Mouse (Mus musculus): Measurements from ENCODE around the gene 5530401A14Rik. TPM values are rescaled to one million over a fixed set of nuclear protein-coding genes. Genes with fewer than 3 reads are reported as not detected.

The 5530401A14Rik gene
- under 1 TPM; 0.12 to 0.32 TPM for total RNA-seq (2021)

DNA sequence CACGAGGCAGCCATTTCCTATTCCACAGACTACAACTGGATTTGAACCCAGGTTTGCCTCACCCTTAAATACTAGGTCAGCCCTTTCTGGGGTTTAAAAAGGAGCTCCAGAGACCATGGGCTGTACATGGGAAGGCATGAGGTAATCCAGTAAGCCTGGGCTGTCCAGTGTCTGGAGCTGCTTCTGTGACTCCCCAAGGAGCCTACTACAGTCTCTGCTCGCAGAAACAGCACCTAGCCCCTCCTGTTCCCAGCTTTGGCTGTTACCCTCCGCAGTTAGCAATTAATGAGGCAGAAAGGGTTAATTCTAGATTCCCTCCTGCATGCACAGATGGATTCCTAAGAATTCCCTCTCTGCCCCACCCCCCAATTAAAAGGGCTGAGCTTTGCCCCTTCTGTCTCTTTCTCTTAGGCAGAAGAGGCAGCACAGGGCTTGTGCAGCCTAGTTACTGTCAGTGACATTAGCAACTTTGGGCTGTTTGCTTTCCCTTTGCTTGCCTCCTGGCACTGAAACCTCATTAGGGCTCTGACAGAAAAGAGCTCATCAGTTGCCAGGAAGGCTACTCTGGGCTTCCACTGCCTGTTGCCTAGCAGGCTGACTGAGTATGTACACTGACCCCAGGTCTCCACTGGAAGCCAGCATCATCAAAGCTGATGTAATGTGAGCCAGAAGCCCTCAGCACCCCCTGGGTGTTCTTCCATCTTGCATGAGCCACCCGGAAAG is at the start of gene 5530401A14Rik:
TSS of gene 5530401A14Rik (plus strand) at position 424 of the 723 bp plus-strand sequence.
- intact Hi-C loops (cut with DNase I): no loop called here
- peak; percentile 59 for DNase-seq

DNA sequence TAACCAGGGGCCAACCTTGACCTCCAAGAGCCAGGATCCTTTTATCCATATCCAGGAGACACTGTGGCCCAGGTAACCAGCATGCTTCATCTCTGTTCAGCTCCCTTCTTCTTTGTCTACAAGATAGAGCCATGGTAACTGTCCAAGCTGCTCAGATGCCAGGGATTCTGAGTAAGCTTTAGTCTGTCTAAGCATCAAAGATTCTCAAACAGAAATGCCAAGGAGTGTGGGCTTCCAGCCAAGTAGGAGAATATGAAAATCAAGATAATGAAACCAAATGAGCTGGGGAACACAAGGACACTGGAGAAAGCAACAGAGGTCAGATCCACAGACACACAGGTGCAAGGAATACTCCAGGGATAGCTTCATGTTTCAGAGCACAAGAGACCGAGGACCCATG is 45.7 kb upstream of the 5530401A14Rik start:
- intact Hi-C loops (cut with DNase I): no loop called here
- DNase-seq: no peak

DNA sequence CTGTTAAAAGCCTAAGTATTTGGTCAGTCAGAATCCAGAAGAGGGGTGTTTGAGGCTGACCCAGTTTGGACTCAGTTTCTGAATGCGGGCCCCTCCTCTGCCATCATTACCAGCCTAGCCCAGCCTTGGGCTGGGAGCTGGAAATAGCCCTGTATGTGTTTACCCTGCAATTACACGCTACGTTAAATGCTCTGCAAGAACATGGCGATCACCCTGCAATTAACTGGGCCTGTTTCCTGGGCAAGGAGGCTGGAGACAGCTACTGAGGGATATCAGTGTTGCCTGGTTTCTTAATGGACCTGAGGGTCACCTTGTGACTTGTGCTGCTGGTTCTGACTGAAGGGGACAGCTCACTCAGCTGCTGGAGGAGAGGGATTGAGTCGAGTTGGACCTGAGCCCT is 43.9 kb upstream of the 5530401A14Rik start:
- no peak for DNase-seq
- intact Hi-C loops (cut with DNase I): no loop called here

DNA sequence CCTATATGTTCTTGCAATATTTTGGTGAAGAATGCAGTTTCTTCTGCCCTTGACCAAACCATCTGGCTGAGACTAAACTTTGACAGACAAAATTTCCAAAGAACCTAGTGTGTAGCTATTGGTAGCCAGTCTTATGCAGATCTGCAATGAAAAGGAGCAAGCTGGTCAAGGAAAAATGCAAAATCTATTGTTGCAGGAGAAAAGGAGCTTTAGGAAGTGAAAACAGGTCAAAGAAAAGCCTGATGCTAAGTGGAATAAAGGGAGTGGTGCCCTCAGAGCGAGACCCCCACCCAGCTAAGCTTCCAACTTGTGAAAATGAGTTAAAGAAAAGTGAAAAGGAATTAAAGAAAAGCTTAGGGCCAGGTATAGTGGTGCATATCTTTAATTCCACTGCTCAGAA is 28.1 kb upstream of the 5530401A14Rik start:
- DNase-seq: no peak
- intact Hi-C loops (cut with DNase I): no loop called here

DNA sequence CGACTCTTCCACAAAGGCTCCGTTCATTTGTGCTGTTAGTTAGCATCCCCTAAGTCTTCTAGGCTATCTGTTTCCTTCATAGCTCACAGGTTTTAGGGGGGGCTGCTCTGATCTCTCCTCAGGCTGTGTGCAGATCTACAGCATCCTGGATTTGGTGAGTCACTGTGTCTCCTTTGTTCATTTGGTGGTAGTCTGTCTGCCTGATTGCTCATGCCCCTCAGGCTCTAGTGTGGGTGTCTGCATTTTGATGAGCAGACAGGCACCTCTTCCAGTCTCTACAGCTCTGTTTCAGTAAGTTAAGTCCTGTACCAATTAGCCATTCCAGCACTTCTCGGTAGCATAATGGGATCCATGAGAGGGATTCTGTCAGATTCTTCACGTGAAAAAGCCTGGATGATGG is 22.0 kb upstream of the 5530401A14Rik start:
- DNase-seq: no peak
- intact Hi-C loops (cut with DNase I): no loop called here

DNA sequence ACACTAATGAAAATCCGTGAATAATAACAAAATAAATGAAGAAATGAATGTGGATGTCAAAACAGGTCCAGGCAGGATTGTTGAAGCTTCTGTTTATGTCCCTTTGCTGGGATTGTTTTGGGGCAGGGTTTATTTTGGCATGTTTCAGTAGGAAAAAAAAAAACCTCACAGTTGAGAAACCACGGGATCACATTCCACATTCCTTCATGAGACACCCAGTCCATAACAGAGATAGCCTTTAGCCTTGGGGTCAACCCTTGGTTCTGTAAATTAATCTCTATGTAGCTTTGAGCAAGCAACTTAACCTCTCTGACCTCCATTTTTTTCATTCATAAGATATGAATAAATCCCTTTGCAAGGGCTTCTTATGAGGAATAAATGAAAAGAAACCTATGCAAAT is 19.5 kb upstream of the 5530401A14Rik start:
- intact Hi-C loops (cut with DNase I): no loop called here
- no peak for DNase-seq

DNA sequence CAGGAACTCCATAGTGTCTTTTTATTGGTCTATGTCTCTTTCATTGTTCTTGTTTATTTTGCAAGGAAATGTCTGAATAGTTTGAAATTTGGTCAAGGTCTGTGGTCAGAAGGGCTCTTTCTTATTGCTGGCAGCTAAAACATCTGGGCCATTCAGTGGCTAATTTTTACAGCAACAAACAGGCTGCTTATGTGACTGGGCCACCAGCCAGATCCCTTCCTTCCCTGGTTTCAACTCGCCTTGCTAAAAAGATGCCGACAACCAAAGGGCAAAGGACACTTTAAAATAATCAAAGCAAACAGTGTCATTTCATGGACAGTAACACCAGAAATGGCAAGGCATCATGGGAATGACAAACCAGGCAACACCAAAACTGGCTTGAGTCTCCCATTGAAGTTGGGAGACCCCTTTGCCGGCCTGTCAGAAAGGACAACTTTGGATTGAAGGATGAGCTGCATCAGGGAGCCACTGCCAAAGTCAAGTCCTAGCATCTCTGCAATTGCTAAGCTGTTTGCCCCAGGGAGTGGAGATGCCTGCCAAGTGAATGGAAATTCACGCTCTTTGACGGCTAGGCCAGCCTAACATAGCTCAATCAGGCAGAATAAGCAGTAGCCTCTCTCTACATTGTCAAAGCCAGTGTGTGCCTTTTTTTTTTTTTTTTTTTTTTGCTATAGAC is 15.3 kb upstream of the 5530401A14Rik start:
- peak; percentile 86 for DNase-seq

DNA sequence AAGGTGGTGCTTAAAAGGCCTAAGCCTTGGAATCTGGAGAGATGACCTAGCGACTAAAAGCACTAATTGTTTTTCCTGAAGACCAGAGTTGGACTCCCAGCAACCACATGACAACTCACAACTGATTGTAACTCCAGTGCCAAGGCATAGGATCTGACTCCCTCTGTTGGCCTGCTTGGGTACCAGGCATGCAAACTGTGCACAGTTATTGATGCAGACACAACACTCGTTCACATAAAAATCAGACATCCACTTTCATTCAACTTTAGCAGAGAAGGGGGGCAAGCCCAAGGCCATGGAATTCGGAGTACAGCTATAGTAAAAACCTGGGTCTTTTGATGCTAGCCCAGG is 14.8 kb upstream of the 5530401A14Rik start:
- intact Hi-C loops (cut with DNase I): no loop called here
- DNase-seq: peak; percentile 15

More for the DNA sequence above, 15.3 kb upstream of the 5530401A14Rik start:
- intact Hi-C loops (cut with DNase I): no loop called here

DNA sequence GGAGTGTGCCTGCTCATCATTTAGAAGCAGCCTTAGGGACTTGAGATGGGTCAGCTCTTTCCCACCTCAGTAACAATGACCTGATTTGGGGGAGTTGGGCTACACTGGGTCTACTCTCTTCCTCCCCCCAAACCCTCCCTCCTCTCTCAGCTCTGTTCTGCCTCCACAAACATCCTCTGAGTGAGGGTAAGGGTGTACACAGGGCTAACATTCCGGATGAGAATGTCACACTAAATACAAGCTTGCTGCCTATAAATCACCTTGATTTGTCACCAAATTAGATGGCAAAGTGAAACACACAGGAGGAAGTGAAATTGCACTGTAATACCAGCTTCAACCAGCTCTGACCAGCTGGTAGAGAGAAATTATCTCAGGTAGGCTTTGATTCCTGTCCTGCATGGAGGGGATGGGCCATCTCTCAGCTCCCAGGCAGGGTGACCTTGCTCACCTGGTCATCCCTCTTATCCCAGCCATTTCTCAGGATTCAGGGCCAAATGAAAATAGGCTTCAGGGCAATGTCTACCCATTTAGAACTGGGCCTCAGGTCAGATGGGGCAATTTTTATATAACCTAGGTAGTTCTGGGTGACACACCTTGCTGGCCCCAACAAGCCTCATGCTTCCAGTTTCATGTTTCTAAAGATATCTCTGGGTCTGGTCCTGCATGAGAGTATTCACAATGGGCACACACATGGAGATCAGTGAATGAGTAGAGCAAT is 12.5 kb upstream of the 5530401A14Rik start:
- intact Hi-C loops (cut with DNase I): no loop called here
- no peak for DNase-seq

DNA sequence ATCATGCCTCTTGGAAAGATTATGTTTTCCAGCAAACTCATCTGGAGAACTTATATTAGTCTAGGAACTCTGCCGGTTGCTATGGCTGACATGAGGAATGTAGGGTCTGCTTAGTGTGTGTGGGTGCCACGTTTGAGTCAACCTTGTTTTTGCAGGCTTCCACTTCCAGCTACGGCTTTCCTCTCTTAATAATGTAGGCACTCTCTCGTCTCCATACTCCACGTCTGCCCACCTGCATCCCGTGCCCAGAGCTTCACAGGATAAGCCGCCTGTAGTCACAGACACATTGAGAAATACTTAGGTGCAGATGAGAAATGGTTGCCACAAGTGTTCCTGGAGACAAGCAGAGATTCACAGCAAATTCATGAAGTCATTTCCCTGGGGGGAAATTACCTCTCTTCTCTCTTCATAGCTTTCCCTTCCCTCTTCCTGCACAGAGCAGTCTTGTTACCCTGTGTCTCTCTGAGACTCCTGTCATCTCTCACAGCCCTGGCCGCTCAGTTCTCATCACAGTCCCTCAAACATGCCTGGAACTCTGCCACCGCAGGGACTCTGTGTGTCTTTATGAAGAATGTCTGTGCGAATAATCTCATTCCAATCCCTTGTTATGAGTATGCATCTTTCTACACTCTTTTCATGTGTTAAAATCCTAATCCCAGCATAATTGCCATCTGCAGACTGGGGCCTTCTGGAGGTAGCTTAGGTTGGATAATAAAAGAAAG is 5.3 kb downstream of the 5530401A14Rik start:
- intact Hi-C loops (cut with DNase I): no loop called here
- no peak for DNase-seq

DNA sequence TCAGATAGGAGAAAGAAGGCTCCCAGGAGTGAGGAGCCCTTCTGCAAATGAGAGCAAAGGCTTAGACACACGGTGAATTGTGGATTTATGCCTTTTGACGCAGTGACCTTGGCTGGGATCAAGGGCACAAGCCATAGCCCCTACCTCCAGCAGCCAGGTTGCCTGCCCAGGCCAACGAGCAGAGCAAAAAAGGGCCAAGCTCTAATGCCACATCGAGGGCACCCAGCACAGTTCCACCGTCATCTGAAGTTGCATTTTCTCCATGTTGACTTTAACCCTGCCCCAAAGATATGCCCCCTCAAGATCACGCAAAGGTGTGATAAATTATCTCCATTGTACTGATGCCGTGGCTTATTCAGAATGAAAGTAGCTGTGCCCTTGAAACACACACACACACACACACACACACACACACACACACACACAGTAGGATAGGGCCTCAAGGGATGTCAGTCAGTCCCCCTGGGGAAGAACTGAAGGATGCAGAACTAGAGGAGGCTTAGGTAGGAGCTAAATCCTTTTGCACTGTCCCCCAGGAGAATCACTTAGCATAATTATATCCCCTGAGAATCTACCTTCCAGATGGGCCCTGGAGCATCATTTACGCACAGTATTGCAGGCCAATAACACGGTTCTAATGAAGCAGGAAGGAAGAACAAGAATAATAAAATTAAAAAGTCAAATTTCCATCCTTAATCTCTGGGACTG is 11.2 kb downstream of the 5530401A14Rik start:
- intact Hi-C loops (cut with DNase I): no loop called here
- no peak for DNase-seq

DNA sequence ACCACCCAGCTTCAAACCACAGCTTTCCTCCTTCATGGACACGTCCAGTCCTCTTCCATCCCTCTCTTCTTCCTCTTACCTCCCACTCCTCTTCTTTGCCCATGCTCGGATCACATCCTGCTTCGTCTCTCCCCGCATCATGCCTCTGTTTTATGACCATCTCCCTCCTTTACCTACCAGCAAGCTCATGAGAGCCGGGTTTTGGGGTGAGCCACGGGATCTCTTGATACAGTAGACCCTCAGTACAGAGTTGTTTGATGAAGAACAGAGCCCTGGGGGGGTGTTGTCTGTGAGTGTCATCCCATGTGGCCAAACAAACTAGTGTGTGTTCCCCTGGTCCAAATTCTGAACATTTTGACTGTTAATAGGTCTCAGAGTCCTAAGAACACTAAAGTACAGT is 36.0 kb downstream of the 5530401A14Rik start:
- intact Hi-C loops (cut with DNase I): no loop called here
- no peak for DNase-seq

DNA sequence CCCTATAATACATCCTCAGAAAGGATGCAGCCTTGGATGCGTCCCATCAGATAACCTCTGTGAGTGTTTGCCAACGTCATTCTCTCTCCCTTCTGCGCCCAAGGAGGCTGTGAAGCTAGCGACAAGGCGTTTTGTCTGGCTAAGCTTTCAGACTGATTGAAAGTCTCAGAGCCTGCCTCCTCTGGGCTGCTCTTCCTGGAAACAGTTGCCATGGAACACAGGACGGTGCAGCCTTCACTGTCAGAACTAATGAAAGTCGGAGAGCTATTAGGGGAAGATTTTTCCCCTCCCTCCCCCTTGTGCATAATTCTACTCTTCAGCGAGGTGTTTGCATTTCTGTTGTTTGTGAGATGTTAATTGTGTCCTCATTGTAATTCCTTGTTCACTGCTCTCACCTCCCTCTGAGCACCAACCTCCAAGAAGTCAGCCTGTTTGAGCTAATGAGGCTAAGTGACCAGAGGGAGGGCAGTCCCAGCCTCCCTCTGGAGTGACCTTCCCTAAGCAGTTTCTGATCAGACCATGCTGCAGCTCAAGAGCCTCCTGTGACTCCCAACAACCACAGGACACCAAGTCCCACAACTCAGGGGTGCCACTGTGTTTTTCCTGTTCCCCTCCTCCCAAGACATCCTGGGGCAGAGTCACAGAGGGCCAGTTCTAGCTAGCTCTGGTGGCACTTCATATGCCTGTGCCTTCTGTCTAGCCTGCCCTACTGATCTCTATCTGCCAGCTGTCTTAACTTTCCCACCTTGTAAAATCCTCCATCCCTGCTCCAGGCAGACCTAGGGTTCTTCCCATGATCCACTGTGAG is 37.3 kb downstream of the 5530401A14Rik start:
- intact Hi-C loops (cut with DNase I): no loop called here
- DNase-seq: no peak

DNA sequence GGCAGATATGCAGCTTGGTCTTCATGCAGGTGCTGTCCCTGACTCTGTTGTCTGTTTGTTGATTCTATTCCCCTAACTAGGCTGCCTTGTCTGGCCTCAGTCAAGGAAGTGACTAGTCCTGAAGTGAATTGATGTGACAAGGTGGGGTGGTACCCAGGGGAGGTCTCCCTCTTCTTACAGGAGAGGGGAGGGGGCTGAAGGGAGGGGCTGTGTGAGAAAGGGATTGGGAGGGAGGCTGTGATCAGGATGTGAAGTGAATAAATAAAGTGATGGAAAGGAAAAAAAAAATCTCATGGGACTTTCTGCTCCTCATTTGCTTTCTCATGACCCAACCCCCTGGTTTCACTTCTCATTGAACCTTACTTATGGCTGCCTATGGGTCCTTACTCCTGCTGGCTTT is 41.8 kb downstream of the 5530401A14Rik start:
- no peak for DNase-seq
- intact Hi-C loops (cut with DNase I): no loop called here

DNA sequence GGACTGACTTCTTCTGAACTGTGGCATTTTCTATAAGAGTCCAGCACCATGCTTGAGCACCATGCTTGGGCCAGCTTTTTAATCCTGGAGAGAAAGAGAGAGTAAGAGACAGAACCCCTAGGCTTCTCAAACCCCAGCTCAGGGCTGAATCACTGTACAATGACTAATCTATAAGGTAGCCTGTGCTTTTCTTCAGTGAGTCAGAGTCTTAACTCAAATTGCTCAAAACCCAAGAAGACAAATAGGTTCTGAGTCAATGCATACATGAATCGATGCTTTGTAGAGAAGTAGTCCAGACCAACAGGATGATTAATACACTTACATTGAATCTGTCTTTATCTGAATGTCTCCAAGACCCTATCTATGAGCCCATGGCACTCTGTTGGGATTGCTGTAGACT is 48.3 kb downstream of the 5530401A14Rik start:
- intact Hi-C loops (cut with DNase I): no loop called here
- DNase-seq: no peak

DNA sequence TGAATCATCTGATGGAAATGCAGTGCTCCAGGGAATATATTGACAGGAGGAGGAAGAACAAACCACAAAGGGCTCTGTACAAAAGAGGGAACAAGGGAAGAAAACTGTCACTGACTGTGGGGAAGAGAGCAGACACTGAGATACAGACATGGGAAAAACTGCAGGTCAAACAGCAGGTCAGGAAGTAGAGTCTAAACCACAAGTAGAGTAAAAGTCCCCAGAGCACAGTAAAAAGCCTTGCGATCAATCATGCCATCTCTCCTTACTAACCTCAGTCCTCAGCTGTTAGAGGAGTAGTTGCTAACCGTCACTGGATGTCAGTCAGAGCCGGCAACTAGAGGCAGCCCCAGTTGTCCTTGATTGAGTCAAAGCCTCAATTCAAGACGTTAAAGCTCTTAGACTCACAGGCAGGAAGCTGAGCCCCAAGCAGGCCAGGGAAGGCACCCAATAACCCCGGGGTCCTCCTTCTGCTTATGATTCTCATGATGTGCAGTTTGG is 49.0 kb downstream of the 5530401A14Rik start:
- DNase-seq: no peak
- intact Hi-C loops (cut with DNase I): no loop called here

DNA sequence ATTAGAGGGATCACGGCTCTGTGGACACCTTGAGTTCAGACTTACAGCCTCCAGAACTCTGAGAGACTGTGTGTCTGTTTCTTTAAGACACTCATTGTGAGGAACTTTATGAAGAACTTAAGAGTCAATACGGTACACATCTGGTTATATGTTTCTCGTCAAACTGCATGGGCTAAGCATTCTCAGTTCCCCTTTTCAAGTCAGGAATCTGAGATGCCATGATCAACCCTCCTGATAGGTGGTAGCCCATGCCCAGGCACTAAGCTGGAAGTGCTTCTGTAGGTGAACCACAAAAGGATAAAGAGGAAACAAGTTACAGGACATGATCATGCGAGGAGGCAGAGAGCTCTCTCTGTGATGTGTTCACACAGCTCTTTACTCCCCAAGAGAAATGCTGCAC is 52.6 kb downstream of the 5530401A14Rik start:
- intact Hi-C loops (cut with DNase I): no loop called here

DNA sequence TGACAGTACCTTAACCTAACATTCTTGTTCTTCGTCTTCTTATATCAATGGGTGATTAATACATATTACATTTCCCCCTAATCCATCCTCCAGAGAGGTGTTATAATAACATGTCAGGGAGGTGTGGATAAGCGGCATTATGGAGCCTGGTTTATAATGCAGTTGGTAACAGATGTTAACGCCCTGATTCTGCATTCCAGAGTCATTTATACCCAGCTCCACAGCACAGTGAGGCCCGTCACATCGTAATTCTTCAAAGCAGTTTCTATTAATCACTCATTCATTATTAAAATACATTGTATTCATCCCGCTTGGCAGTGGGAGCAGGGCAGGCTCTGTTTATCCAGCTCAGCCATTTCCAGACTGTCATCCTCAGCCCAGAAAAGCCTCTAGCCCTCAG is 55.0 kb downstream of the 5530401A14Rik start:
- intact Hi-C loops (cut with DNase I): no loop called here
- DNase-seq: no peak

More for the DNA sequence above, 52.6 kb downstream of the 5530401A14Rik start:
- DNase-seq: no peak

DNA sequence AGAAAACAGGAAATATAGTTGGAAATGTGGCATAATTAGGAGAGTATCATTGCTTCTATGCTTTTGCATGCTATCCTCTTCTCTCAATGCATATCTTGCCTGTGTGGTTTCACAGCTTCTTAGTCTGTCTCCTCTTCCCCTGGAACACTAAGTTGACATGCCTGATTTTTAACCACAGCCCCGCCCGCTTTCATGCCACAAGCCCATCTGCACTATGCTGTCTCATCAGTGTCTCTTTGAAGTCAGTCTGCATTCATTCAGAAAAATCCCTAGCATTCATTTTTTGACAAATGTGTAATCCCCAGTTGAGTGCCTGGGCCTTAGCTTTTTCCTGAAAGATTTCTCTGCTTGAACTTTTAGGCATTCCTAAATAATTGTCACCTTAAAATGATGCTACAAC is 62.6 kb downstream of the 5530401A14Rik start:
- intact Hi-C loops (cut with DNase I): no loop called here

DNA sequence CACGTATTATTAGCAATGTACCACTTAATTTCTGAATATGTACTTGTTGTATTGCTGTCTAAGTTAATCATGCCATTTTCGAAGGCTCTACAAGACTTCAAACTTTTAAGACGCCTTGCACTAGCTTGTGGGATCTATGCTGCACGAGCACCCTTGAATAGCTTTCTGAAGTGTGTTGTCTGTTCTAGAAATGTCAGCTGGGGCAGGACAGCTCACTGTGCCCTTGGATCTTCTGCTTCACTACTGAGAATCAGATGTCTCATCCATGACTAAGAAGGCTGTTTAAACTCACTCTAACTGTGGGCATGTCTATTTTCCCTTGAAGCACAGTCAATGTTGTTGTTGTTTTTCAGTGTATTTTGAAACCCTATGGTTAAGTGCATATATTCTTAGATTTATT is 63.2 kb downstream of the 5530401A14Rik start:
- no peak for DNase-seq
- intact Hi-C loops (cut with DNase I): no loop called here

More for the DNA sequence above, 62.6 kb downstream of the 5530401A14Rik start:
- no peak for DNase-seq

All from left cerebral cortex, postnatal 4 days (tissue).